Mouse (Mus musculus): ENCODE measurements around the gene Lonp1. TPM values are rescaled to one million over a fixed set of nuclear protein-coding genes. Genes with fewer than 3 reads are reported as not detected.

Lonp1 gene
- total and polyA plus RNA-seq, 3 experiments = 95.9 to 131 (median 113) TPM

- 89% methylated on average over 29 of the region's 29 CpGs for WGBS
- H3K36me3 ChIP-seq (ENCODE audit: control insufficient read depth, insufficient read depth, low read length) = no peaks in the 10 kb centered on the region
Observed at GRCm38 (mm10) chr17:56566293-56566692, 60.4 kb downstream of the Lonp1 start.

More at GRCm38 (mm10) chr17:56566293-56566692, 60.4 kb downstream of the Lonp1 start:
- H3K79me2 ChIP-seq (replicated peaks; ENCODE audit: control insufficient read depth, insufficient read depth, low read length) = no peaks in the 10 kb centered on the region
- H3K27me3 ChIP-seq (ENCODE audit: control insufficient read depth, insufficient read depth, low read length) = no peaks in the 10 kb centered on the region
- no peak for TF ChIP-seq CTCF (IDR thresholded peaks at IDR 0.05)
- no peak for TF ChIP-seq POLR2A (IDR thresholded peaks at IDR 0.05; ENCODE audit: insufficient read depth, low read depth, low read length)
- TF ChIP-seq EP300 (IDR thresholded peaks at IDR 0.05; ENCODE audit: insufficient read depth, low read depth, low read length) = no peak
- intact Hi-C loops (cut with DNase I) = no loop called here
- H3K4me3 ChIP-seq = no peak overlapping the region
- no peaks in the 10 kb centered on the region for H3K4me1 ChIP-seq (ENCODE audit: control insufficient read depth, insufficient read depth, low read length)
- no peak overlapping the region for H3K27ac ChIP-seq
- DNase-seq = no peak
- no peak overlapping the region for H3K9ac ChIP-seq (ENCODE audit: low read depth, low read length)

Other genes starting within 250 kb of the Lonp1 start
- 10 to 100 TPM; 41.7 to 47.5 TPM for gene Ptprs, start 150.4 kb downstream of the Lonp1 start, total RNA-seq (2021)
- gene Ptprs, start 150.4 kb downstream of the Lonp1 start, polyA plus RNA-seq (2012; rRNA removed) = 86.8 and 91.1 TPM in 2 replicates
- gene Znrf4, start 114.5 kb downstream of the Lonp1 start, total RNA-seq (2021) = not detected
- 0.29 and 0.64 TPM in 2 replicates for gene Znrf4, start 114.5 kb downstream of the Lonp1 start, polyA plus RNA-seq (2012; rRNA removed)
- gene Gm20219, start 72.5 kb downstream of the Lonp1 start, total RNA-seq (2021) = under 1 TPM; 0.34 to 0.39 TPM
- gene Gm20219, start 72.5 kb downstream of the Lonp1 start, polyA plus RNA-seq (2012; rRNA removed) = 1.00 and 1.7 TPM in 2 replicates
- gene Safb2, start 42.3 kb downstream of the Lonp1 start, total RNA-seq (2021) = 10 to 100 TPM; 36.8 to 43.1 TPM
- gene Safb2, start 42.3 kb downstream of the Lonp1 start, polyA plus RNA-seq (2012; rRNA removed) = 42.5 and 47.5 TPM in 2 replicates
- gene Safb, start 42.1 kb downstream of the Lonp1 start, total RNA-seq (2021) = 10 to 100 TPM; 61.3 to 69.1 TPM
- 51.0 and 57.5 TPM in 2 replicates for gene Safb, start 42.1 kb downstream of the Lonp1 start, polyA plus RNA-seq (2012; rRNA removed)
- 100 to 1,000 TPM; 291 to 329 TPM for gene 2410015M20Rik, start 17.1 kb downstream of the Lonp1 start, total RNA-seq (2021)
- gene 2410015M20Rik, start 17.1 kb downstream of the Lonp1 start, polyA plus RNA-seq (2012; rRNA removed) = 320 and 381 TPM in 2 replicates
- 100 to 1,000 TPM; 671 to 795 TPM for gene Rpl36, start 13.5 kb downstream of the Lonp1 start, total RNA-seq (2021)
- gene Rpl36, start 13.5 kb downstream of the Lonp1 start, polyA plus RNA-seq (2012; rRNA removed) = 801 and 1,357 TPM in 2 replicates
- gene Catsperd, start 1.3 kb upstream of the Lonp1 start, total RNA-seq (2021) = not detected
- gene Catsperd, start 1.3 kb upstream of the Lonp1 start, polyA plus RNA-seq (2012; rRNA removed) = 0.23 and 0.44 TPM in 2 replicates
- 10 to 100 TPM; 37.6 to 37.7 TPM for gene Ranbp3, start 46.4 kb upstream of the Lonp1 start, total RNA-seq (2021)
- gene Ranbp3, start 46.4 kb upstream of the Lonp1 start, polyA plus RNA-seq (2012; rRNA removed) = 40.6 and 44.5 TPM in 2 replicates
- 100 to 1,000 TPM; 748 to 906 TPM for gene Ndufa11, start 90.9 kb upstream of the Lonp1 start, total RNA-seq (2021)
- gene Ndufa11, start 90.9 kb upstream of the Lonp1 start, polyA plus RNA-seq (2012; rRNA removed) = 1,680 and 1,786 TPM in 2 replicates
- gene Vmac, start 91.1 kb upstream of the Lonp1 start, total RNA-seq (2021) = 1 to 10 TPM; 3.0 to 4.7 TPM
- gene Vmac, start 91.1 kb upstream of the Lonp1 start, polyA plus RNA-seq (2012; rRNA removed) = 8.3 and 9.9 TPM in 2 replicates
- gene Nrtn, start 130.6 kb upstream of the Lonp1 start, total RNA-seq (2021) = 10 to 100 TPM; 24.4 to 26.8 TPM
- 26.2 and 49.3 TPM in 2 replicates for gene Nrtn, start 130.6 kb upstream of the Lonp1 start, polyA plus RNA-seq (2012; rRNA removed)
- gene Dus3l, start 137.9 kb upstream of the Lonp1 start, total RNA-seq (2021) = 10 to 100 TPM; 17.7 to 19.4 TPM
- 36.2 and 38.7 TPM in 2 replicates for gene Dus3l, start 137.9 kb upstream of the Lonp1 start, polyA plus RNA-seq (2012; rRNA removed)
- gene Prr22, start 143.4 kb upstream of the Lonp1 start, total RNA-seq (2021) = under 1 TPM; 0.11 to 0.29 TPM
- 1.2 and 2.0 TPM in 2 replicates for gene Prr22, start 143.4 kb upstream of the Lonp1 start, polyA plus RNA-seq (2012; rRNA removed)
- 1 to 10 TPM; 2.8 to 3.0 TPM for gene Rfx2, start 204.1 kb upstream of the Lonp1 start, total RNA-seq (2021)
- 5.1 and 6.0 TPM in 2 replicates for gene Rfx2, start 204.1 kb upstream of the Lonp1 start, polyA plus RNA-seq (2012; rRNA removed)
- gene Acsbg2, start 247.6 kb upstream of the Lonp1 start, total RNA-seq (2021) = not detected
- 0.04 and 0.09 TPM in 2 replicates for gene Acsbg2, start 247.6 kb upstream of the Lonp1 start, polyA plus RNA-seq (2012; rRNA removed)
- gene 1700061G19Rik, start 248.6 kb upstream of the Lonp1 start, total RNA-seq (2021) = not detected
- gene 1700061G19Rik, start 248.6 kb upstream of the Lonp1 start, polyA plus RNA-seq (2012; rRNA removed) = 0.04 TPM in 1 of 2 replicates, not detected in the other